Mouse (Mus musculus) left cerebral cortex, adult 9 months (tissue): ENCODE measurements around the gene Ccnb1ip1.

ENCODE experiments used
- DNase-seq, 2 experiments: peaks; one replicate each; pipeline ENCODE4 v3.0.0; 2022; ENCODE audit warnings: low spot score in 2 of 2

Gene Ccnb1ip1

GRCm38 (mm10) chr14:50784391-50785250 is 22.9 kb downstream of the Ccnb1ip1 start:
- no peak for DNase-seq

- DNase-seq, result no peak
Measured at GRCm38 (mm10) chr14:50782166-50782565, 25.4 kb downstream of the Ccnb1ip1 start.

DNA sequence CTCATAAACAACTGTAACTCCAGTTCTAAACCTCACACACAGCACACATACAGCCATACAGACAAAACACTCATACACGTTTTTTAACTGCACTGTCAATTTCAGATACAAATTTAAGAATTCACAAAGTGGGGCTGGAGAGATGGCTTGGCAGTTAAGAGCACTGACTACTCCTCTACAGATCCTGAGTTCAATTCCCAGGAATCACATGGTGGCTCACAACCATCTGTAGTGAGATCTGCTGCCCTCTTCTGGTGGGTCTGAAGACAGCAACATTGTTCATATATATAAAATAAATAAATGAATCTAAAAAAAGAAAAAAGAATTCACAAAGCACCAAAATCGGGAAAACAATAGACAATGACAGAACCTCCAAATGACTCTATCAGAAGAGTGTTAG is 36.2 kb downstream of the Ccnb1ip1 start:
- no peak for DNase-seq

DNA sequence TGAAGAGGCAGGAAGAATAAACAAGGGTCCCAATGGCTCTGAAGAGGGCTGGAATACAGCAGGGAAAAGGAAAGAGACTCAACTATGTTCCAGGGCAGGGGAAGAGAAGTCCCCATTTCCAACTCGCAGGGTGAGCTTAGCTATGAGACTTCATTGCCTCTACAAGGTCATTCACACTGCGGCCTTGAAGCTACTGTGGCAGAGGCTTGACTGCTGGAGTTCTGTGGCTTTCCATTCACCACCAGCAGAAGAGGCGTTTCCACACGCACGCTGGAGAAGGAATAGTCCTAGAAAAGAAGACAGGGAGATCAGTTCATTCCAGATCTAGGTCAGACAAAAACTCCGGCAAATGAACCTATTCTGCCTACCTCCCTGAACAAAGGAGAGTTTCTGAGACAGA is 41.8 kb downstream of the Ccnb1ip1 start:
- no peak for DNase-seq

- DNase-seq, result peak; percentile 28 to 51
Measured at GRCm38 (mm10) chr14:50758416-50759085, 49.0 kb downstream of the Ccnb1ip1 start.

GRCm38 (mm10) chr14:50744994-50745393 is 62.5 kb downstream of the Ccnb1ip1 start, which contains the start of gene Olfr749:
TSS of gene Olfr749 (minus strand) at chr14:50745094.
- DNase-seq, result no peak

- no peak for DNase-seq
Measured at GRCm38 (mm10) chr14:50741584-50741983, 65.9 kb downstream of the Ccnb1ip1 start.

DNA sequence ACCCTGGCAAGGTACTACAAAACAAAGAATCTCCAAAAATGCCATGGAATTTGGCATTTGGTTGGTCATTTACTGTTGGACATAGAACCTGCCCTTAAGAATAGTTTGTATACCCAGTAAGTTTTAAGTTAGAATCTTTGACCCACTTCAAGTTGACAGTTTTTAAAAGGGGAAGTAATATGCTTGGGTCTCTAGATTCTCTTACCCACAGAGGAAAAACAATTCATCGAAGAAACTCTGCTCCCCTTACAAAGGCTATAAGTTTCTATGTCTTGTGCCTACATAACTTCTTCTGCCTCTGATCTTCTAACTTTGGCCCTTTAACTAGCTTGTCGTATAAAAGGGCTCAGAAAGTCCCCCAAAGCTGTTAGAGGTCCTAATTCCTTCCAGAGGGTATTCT is 67.2 kb downstream of the Ccnb1ip1 start:
- DNase-seq, result no peak
